Comparison of ENCODE assay signal across 14 mouse cellular contexts in genomic region chr17:5316489-5316888, GRCm38 (mm10).
DNase-seq lines count a peak whose midpoint lies in the region; ATAC-seq and TF ChIP-seq lines count a peak whose summit lies in the region.
"Had no signal": no experiment of that assay in that cellular context is flagged by ENCODE, and none has a peak within 500 bp of the region (broad histone marks: within the 10 kb centered on the region; RNA-seq: fewer than 3 reads in every experiment).

No protein-coding gene starts in this region.

- TF ChIP-seq CTCF in layer of hippocampus, adult 2 months (conservative IDR thresholded peaks at IDR 0.05), result peak; percentile 61
- TF ChIP-seq CTCF in CH12.LX (conservative IDR thresholded peaks at IDR 0.05 in 1 of 2, IDR thresholded peaks at IDR 0.05 in 1 of 2; ENCODE audit: low read depth in 2 of 2, low read length in 2 of 2), result peak; percentile 11 to 57; a peak in 2 of 4 replicates
- TF ChIP-seq CTCF in cortical plate, adult 2 months (IDR thresholded peaks at IDR 0.05; ENCODE audit: extremely low read depth, insufficient read depth, low read length), result peak; percentile 30

- TF ChIP-seq RAD21 in CH12.LX (IDR thresholded peaks at IDR 0.05; ENCODE audit: low read depth, low read length), result peak; percentile 57

- DNase-seq in layer of hippocampus, adult 2 months (ENCODE audit: low spot score in 2 of 2), result no peak
- no peak for DNase-seq in layer of hippocampus, adult 11-12 months (ENCODE audit: low spot score)
- peak; percentile 71 for DNase-seq in 416B (ENCODE audit: low read depth)
- peak; percentile 33 for DNase-seq in CH12.LX (ENCODE audit: extremely low read depth)
- no peak for DNase-seq in urinary bladder, adult 2 months (ENCODE audit: low spot score)
- no peak for DNase-seq in adrenal gland, adult 18-20 months (ENCODE audit: low spot score in 2 of 2)
- DNase-seq in midbrain, embryonic 14.5 days, result no peak
- DNase-seq: kidney, postnatal 14 days; thymus, adult 18-20 months had no signal

- ATAC-seq in midbrain, embryonic 14.5 days (ENCODE audit: low FRiP score, low TSS enrichment), result no peak
- ATAC-seq: forebrain, embryonic 14.5 days had no signal

- H3K4me3 ChIP-seq in layer of hippocampus, adult 2 months, result no peak overlapping the region
- H3K4me3 ChIP-seq in CH12.LX (replicated peaks in 1 of 3; ENCODE audit: low read depth in 2 of 3, low read length in 2 of 3, poor library complexity in 1 of 3), result no peak overlapping the region
- no peak overlapping the region for H3K4me3 ChIP-seq in cortical plate, adult 2 months (ENCODE audit: insufficient read depth, low read length)
- H3K4me3 ChIP-seq in midbrain, embryonic 14.5 days (replicated peaks; ENCODE audit: low read depth, low read length), result no peak overlapping the region
- H3K4me3 ChIP-seq: hindbrain, embryonic 13.5 days; midbrain, embryonic 12.5 days; neural tube, embryonic 15.5 days had no signal

- H3K36me3 ChIP-seq in CH12.LX (replicated peaks in 1 of 2; ENCODE audit: control insufficient read depth in 1 of 2, insufficient read depth in 1 of 2, low read length in 1 of 2), result peaks cover 23 to 83% of the 10 kb centered on the region in 2 experiments
- H3K36me3 ChIP-seq in midbrain, embryonic 14.5 days (ENCODE audit: control insufficient read depth, insufficient read depth, low read length), result peaks cover 46% of the 10 kb centered on the region

- no peaks in the 10 kb centered on the region for H3K27me3 ChIP-seq in CH12.LX (replicated peaks)
- no peaks in the 10 kb centered on the region for H3K27me3 ChIP-seq in midbrain, embryonic 14.5 days (ENCODE audit: control insufficient read depth, insufficient read depth, low read length)
- H3K27me3 ChIP-seq: midbrain, embryonic 12.5 days; neural tube, embryonic 15.5 days had no signal

- no peaks in the 10 kb centered on the region for H3K9me3 ChIP-seq in CH12.LX (replicated peaks; ENCODE audit: low read length)
- no peaks in the 10 kb centered on the region for H3K9me3 ChIP-seq in midbrain, embryonic 14.5 days (ENCODE audit: control insufficient read depth, low read length)
- H3K9me3 ChIP-seq: hindbrain, embryonic 13.5 days; midbrain, embryonic 12.5 days; neural tube, embryonic 15.5 days had no signal

- H3K27ac ChIP-seq in layer of hippocampus, adult 2 months, result no peak overlapping the region
- H3K27ac ChIP-seq in CH12.LX (ENCODE audit: insufficient read depth, low read depth), result no peak overlapping the region
- H3K27ac ChIP-seq in cortical plate, adult 2 months (ENCODE audit: insufficient read depth, low read length), result no peak overlapping the region
- H3K27ac ChIP-seq in midbrain, embryonic 14.5 days (replicated peaks; ENCODE audit: low read depth, low read length), result no peak overlapping the region
- H3K27ac ChIP-seq: hindbrain, embryonic 13.5 days; midbrain, embryonic 12.5 days; neural tube, embryonic 15.5 days had no signal

- no peak for TF ChIP-seq POLR2A in CH12.LX (IDR thresholded peaks at IDR 0.05; ENCODE audit: low read depth, low read length)
- no peak for TF ChIP-seq POLR2A in cortical plate, adult 2 months (IDR thresholded peaks at IDR 0.05; ENCODE audit: extremely low read depth, insufficient read depth, low read length)

- H3K4me1 ChIP-seq in CH12.LX (ENCODE audit: control insufficient read depth in 1 of 2, insufficient read depth in 2 of 2), result peaks cover 0 to 14% of the 10 kb centered on the region in 2 experiments; a peak in 2 of 4 replicates
- peaks cover 4% of the 10 kb centered on the region for H3K4me1 ChIP-seq in cortical plate, adult 2 months (ENCODE audit: control insufficient read depth, insufficient read depth, low read length)
- H3K4me1 ChIP-seq in midbrain, embryonic 14.5 days (ENCODE audit: control insufficient read depth, insufficient read depth, low read length), result no peaks in the 10 kb centered on the region

- H3K4me2 ChIP-seq in CH12.LX (ENCODE audit: insufficient read depth, low read depth, poor library complexity, severe bottlenecking), result no peak overlapping the region
- H3K4me2 ChIP-seq in midbrain, embryonic 14.5 days (ENCODE audit: low read length), result no peak overlapping the region
- H3K4me2 ChIP-seq: hindbrain, embryonic 13.5 days; midbrain, embryonic 12.5 days; neural tube, embryonic 15.5 days had no signal

- no peak for TF ChIP-seq EP300 in CH12.LX (IDR thresholded peaks at IDR 0.05; ENCODE audit: low read length)

- dilution Hi-C loops in CH12.LX (cut with MboI; ENCODE audit: extremely low pct_ligation_motif_present, extremely low pct_unique_long_range_greater_than_20kb, low sequenced_read_pairs), result no loop called here

- no peaks in the 10 kb centered on the region for H3K79me2 ChIP-seq in CH12.LX (replicated peaks; ENCODE audit: control insufficient read depth, extremely low read depth, insufficient read depth, poor library complexity, severe bottlenecking)

- in situ Hi-C loops in CH12.LX (cut with MboI; ENCODE audit: low pct_ligation_motif_present, low pct_unique_long_range_greater_than_20kb, low sequenced_read_pairs), result no loop called here

- H3K9ac ChIP-seq in CH12.LX (ENCODE audit: insufficient read depth, low read depth), result no peak overlapping the region
- no peak overlapping the region for H3K9ac ChIP-seq in midbrain, embryonic 14.5 days (replicated peaks; ENCODE audit: low read length)
- H3K9ac ChIP-seq: midbrain, embryonic 12.5 days; neural tube, embryonic 15.5 days had no signal

- 90% methylated on average over 7 of the region's 7 CpGs for WGBS in midbrain, embryonic 14.5 days

TF ChIP-seq in CH12.LX, 34 proteins besides CTCF, POLR2A, EP300 and RAD21:
- TF ChIP-seq USF2 (conservative IDR thresholded peaks at IDR 0.05; ENCODE audit: low read depth, low read length) (no peak), SMC3 (IDR thresholded peaks at IDR 0.05; ENCODE audit: low read depth, low read length) (peak; percentile 31)

Comparison
In these comparisons a context has a peak if more than half of its experiments do, and no peak if none do; other contexts are left out.
1. DNase-seq: peak in 416B (single experiment) and CH12.LX (single experiment); none in layer of hippocampus, adult 2 months (0 of 2), layer of hippocampus, adult 11-12 months (single experiment), urinary bladder, adult 2 months (single experiment), adrenal gland, adult 18-20 months (0 of 2) and midbrain, embryonic 14.5 days (single experiment).
2. Peak in every context shown above with its lines, with median percentiles within 50 percentile points of each other: CTCF ChIP-seq.